Mouse (Mus musculus) midbrain, embryonic 15.5 days (tissue): Measurements from ENCODE around the gene Igsf9b. TPM values are rescaled to one million over a fixed set of nuclear protein-coding genes. Genes with fewer than 3 reads are reported as not detected.

Experiments used
- ATAC-seq: fragments of 200-750 bp; cut with Nextera tagmentation; replicated peaks from 2 replicates; pipeline ENCODE4 v1.8.0; 2017; ENCODE audit warnings: moderate TSS enrichment
- H3K27ac ChIP-seq: fragments of 300-500 bp; sonication (generic); 2 replicates; pipeline ENCODE4 v1.5.1; 2015; ENCODE audit warnings: mild to moderate bottlenecking, inconsistent platforms
- H3K27me3 ChIP-seq: fragments of 300-500 bp; sonication (generic); replicated peaks from 2 replicates; pipeline ENCODE4 v1.6.1; 2015; ENCODE audit warnings: inconsistent platforms
- H3K36me3 ChIP-seq: fragments of 300-500 bp; sonication (generic); replicated peaks from 2 replicates; pipeline ENCODE4 v1.6.1; 2015; ENCODE audit warnings: inconsistent platforms
- H3K4me1 ChIP-seq: fragments of 300-500 bp; sonication (generic); 2 replicates; pipeline ENCODE4 v1.6.1; 2015; ENCODE audit warnings: inconsistent platforms
- H3K4me2 ChIP-seq: fragments of 300-500 bp; sonication (generic); 2 replicates; pipeline ENCODE4 v1.6.1; 2015; ENCODE audit warnings: inconsistent platforms, mild to moderate bottlenecking, moderate library complexity
- H3K4me3 ChIP-seq: fragments of 300-500 bp; sonication (generic); 2 replicates; pipeline ENCODE4 v1.5.1; 2015; ENCODE audit warnings: mild to moderate bottlenecking, inconsistent platforms
- H3K9ac ChIP-seq: fragments of 300-500 bp; sonication (generic); 2 replicates; pipeline ENCODE4 v1.6.1; 2015; ENCODE audit warnings: mild to moderate bottlenecking, inconsistent platforms
- H3K9me3 ChIP-seq: fragments of 300-500 bp; sonication (generic); 2 replicates; pipeline ENCODE4 v1.6.1; 2016; ENCODE audit warnings: inconsistent platforms
- WGBS: fragments of 180-500 bp; shearing (Covaris S2); methylation state at CpG from one replicate; pipeline ENCODE4 v1.1.7; 2015; ENCODE audit warnings: mixed read lengths; 5-methylcytosine and 5-hydroxymethylcytosine counted together
- polyA plus RNA-seq: library from polyadenylated mRNA; unstranded; fragments of >200 nt; fragmentation: Nextera tagmentation; extraction: Ambion mirVana; gene quantifications from 2 replicates; pipeline ENCODE4 v1.2.1, GENCODE M21; 2015

Igsf9b gene
- polyA plus RNA-seq, 1 experiment from 2014 or later = 23.1 TPM

- ATAC-seq = peak; percentile 22; the same call in 1 of the 2 replicates
- Histone ChIP-seq H3K36me3 (no peaks in the 10 kb centered on the region), H3K4me3 (peak overlapping the region; percentile 93), H3K9ac (peak overlapping the region; percentile 76), H3K4me2 (peak overlapping the region; percentile 95), H3K27me3 (0 out of 2 replicates have a peak, but pooled peaks cover 9% of the 10 kb centered on the region), H3K4me1 (peaks cover 53% of the 10 kb centered on the region), H3K27ac (peak overlapping the region; percentile 89), H3K9me3 (no peaks in the 10 kb centered on the region)
- WGBS = under 1% methylated on average over 68 of the region's 68 CpGs
These were observed 533 bp downstream of the Igsf9b start for GRCm38 (mm10) chr9:27299286-27300187.

- Histone ChIP-seq H3K27ac (peak overlapping the region; percentile 89), H3K4me3 (peak overlapping the region; percentile 93), H3K27me3 (0 out of 2 replicates have a peak, but pooled peaks cover 9% of the 10 kb centered on the region), H3K4me2 (peak overlapping the region; percentile 95), H3K36me3 (no peaks in the 10 kb centered on the region), H3K9me3 (no peaks in the 10 kb centered on the region), H3K4me1 (peaks cover 55% of the 10 kb centered on the region), H3K9ac (peak overlapping the region; percentile 76)
- ATAC-seq = no peak
- under 1% methylated on average over 32 of the region's 32 CpGs for WGBS
These were observed 1.2 kb downstream of the Igsf9b start for GRCm38 (mm10) chr9:27300188-27300691.

- Histone ChIP-seq H3K9me3 (no peaks in the 10 kb centered on the region), H3K27ac (no peak overlapping the region), H3K4me2 (peak overlapping the region; percentile 95), H3K4me1 (peaks cover 55% of the 10 kb centered on the region), H3K4me3 (peak overlapping the region; percentile 93), H3K9ac (peak overlapping the region; percentile 76), H3K36me3 (no peaks in the 10 kb centered on the region), H3K27me3 (0 out of 2 replicates have a peak, but pooled peaks cover 6% of the 10 kb centered on the region)
- 11% methylated on average over 4 of the region's 4 CpGs for WGBS
- ATAC-seq = no peak
These were observed 1.7 kb downstream of the Igsf9b start for GRCm38 (mm10) chr9:27300698-27301097.

- peaks cover 63% of the 10 kb centered on the region for H3K4me1 ChIP-seq
These were observed 2.5 kb downstream of the Igsf9b start for GRCm38 (mm10) chr9:27301486-27301885.

GRCm38 (mm10) chr9:27302291-27302690, 3.3 kb downstream of the Igsf9b start:
- H3K4me2 ChIP-seq = peak overlapping the region; percentile 95
- no peak overlapping the region for H3K9ac ChIP-seq
- 0 out of 2 replicates have a peak, but pooled peaks cover 3% of the 10 kb centered on the region for H3K27me3 ChIP-seq
- 64% methylated on average over 5 of the region's 5 CpGs for WGBS
- H3K4me1 ChIP-seq = peaks cover 71% of the 10 kb centered on the region
- no peaks in the 10 kb centered on the region for H3K9me3 ChIP-seq
- ATAC-seq = no peak
- H3K27ac ChIP-seq = no peak overlapping the region
- no peak overlapping the region for H3K4me3 ChIP-seq
- H3K36me3 ChIP-seq = no peaks in the 10 kb centered on the region

More at GRCm38 (mm10) chr9:27301486-27301885, 2.5 kb downstream of the Igsf9b start:
- no peaks in the 10 kb centered on the region for H3K36me3 ChIP-seq
- no peak for ATAC-seq
- H3K9me3 ChIP-seq = no peaks in the 10 kb centered on the region
- H3K4me2 ChIP-seq = peak overlapping the region; percentile 95
- no peak overlapping the region for H3K27ac ChIP-seq
- 0 out of 2 replicates have a peak, but pooled peaks cover 4% of the 10 kb centered on the region for H3K27me3 ChIP-seq
- peak overlapping the region; percentile 76; the same call in 1 of the 2 replicates for H3K9ac ChIP-seq
- peak overlapping the region; percentile 93 for H3K4me3 ChIP-seq
- WGBS = 66% methylated on average over 5 of the region's 5 CpGs

GRCm38 (mm10) chr9:27303571-27304484, 4.8 kb downstream of the Igsf9b start:
- 68% methylated on average over 17 of the region's 17 CpGs for WGBS
- no peak for ATAC-seq
- no peak overlapping the region; the same call in 1 of the 2 replicates for H3K27ac ChIP-seq
- H3K9ac ChIP-seq = no peak overlapping the region
- H3K27me3 ChIP-seq = 0 out of 2 replicates have a peak, but pooled peaks cover 3% of the 10 kb centered on the region
- no peaks in the 10 kb centered on the region for H3K9me3 ChIP-seq
- H3K36me3 ChIP-seq = no peaks in the 10 kb centered on the region
- no peak overlapping the region for H3K4me2 ChIP-seq
- H3K4me3 ChIP-seq = no peak overlapping the region
- peaks cover 79% of the 10 kb centered on the region for H3K4me1 ChIP-seq

- H3K4me1 ChIP-seq = peaks cover 85% of the 10 kb centered on the region
- H3K4me3 ChIP-seq = no peak overlapping the region
- ATAC-seq = no peak
- 71% methylated on average over 5 of the region's 5 CpGs for WGBS
- no peak overlapping the region for H3K9ac ChIP-seq
- H3K9me3 ChIP-seq = no peaks in the 10 kb centered on the region
- H3K27ac ChIP-seq = no peak overlapping the region
- no peak overlapping the region for H3K4me2 ChIP-seq
- H3K27me3 ChIP-seq = 0 out of 2 replicates have a peak, but pooled peaks cover 3% of the 10 kb centered on the region
- H3K36me3 ChIP-seq = no peaks in the 10 kb centered on the region
These were observed 5.6 kb downstream of the Igsf9b start for GRCm38 (mm10) chr9:27304485-27305102.

- Histone ChIP-seq H3K9ac (no peak overlapping the region), H3K4me3 (no peak overlapping the region), H3K9me3 (no peaks in the 10 kb centered on the region), H3K27me3 (0 out of 2 replicates have a peak, but pooled peaks cover 3% of the 10 kb centered on the region), H3K36me3 (no peaks in the 10 kb centered on the region), H3K4me2 (no peak overlapping the region), H3K4me1 (peaks cover 81% of the 10 kb centered on the region), H3K27ac (no peak overlapping the region)
- 65% methylated on average over 3 of the region's 3 CpGs for WGBS
- no peak for ATAC-seq
These were observed 6.5 kb downstream of the Igsf9b start for GRCm38 (mm10) chr9:27305502-27305901.

GRCm38 (mm10) chr9:27306642-27307041, 7.6 kb downstream of the Igsf9b start:
- Histone ChIP-seq H3K27ac (peak overlapping the region; percentile 81), H3K36me3 (no peaks in the 10 kb centered on the region), H3K9me3 (no peaks in the 10 kb centered on the region), H3K4me2 (peak overlapping the region; percentile 5; the same call in 1 of the 2 replicates), H3K27me3 (no peaks in the 10 kb centered on the region), H3K4me1 (peaks cover 70% of the 10 kb centered on the region), H3K9ac (no peak overlapping the region), H3K4me3 (no peak overlapping the region)
- 26% methylated on average over 4 of the region's 4 CpGs for WGBS
- no peak for ATAC-seq

GRCm38 (mm10) chr9:27307265-27307664, 8.3 kb downstream of the Igsf9b start:
- H3K4me1 ChIP-seq = peaks cover 65% of the 10 kb centered on the region
- peak overlapping the region; percentile 81 for H3K27ac ChIP-seq
- WGBS = 2% methylated on average over 3 of the region's 3 CpGs
- H3K27me3 ChIP-seq = no peaks in the 10 kb centered on the region
- no peak overlapping the region for H3K4me3 ChIP-seq
- no peaks in the 10 kb centered on the region for H3K9me3 ChIP-seq
- ATAC-seq = peak; percentile 84
- peak overlapping the region; percentile 2; the same call in 1 of the 2 replicates for H3K4me2 ChIP-seq
- H3K9ac ChIP-seq = no peak overlapping the region
- H3K36me3 ChIP-seq = no peaks in the 10 kb centered on the region

- peaks cover 59% of the 10 kb centered on the region for H3K4me1 ChIP-seq
- ATAC-seq = peak; percentile 24
- no peaks in the 10 kb centered on the region for H3K9me3 ChIP-seq
These were observed 9.0 kb downstream of the Igsf9b start for GRCm38 (mm10) chr9:27308045-27308444.

More at GRCm38 (mm10) chr9:27308045-27308444, 9.0 kb downstream of the Igsf9b start:
- 25% methylated on average over 7 of the region's 7 CpGs for WGBS
- Histone ChIP-seq H3K27ac (peak overlapping the region; percentile 81), H3K9ac (no peak overlapping the region), H3K4me2 (peak overlapping the region; percentile 22), H3K4me3 (no peak overlapping the region), H3K27me3 (no peaks in the 10 kb centered on the region), H3K36me3 (no peaks in the 10 kb centered on the region)
